Mouse (Mus musculus): ENCODE measurements at regions not wholly inside any gene's neighbourhood (a gene's known extent, or its start where the extent isn't known, plus 50 kb on each side); places are given as distances from the start of the nearest gene placed in this dataset.

GRCm38 (mm10) chr14:120669665-120670064 lies 191.4 kb downstream of the Rap2a start:
- H3K9me3 ChIP-seq (ENCODE audit: control insufficient read depth, low read length) = no peaks in the 10 kb centered on the region
- H3K4me1 ChIP-seq (ENCODE audit: control insufficient read depth in 2 of 2, insufficient read depth in 2 of 2, low read length in 2 of 2) = no peaks in the 10 kb centered on the region
- H3K9ac ChIP-seq (ENCODE audit: low read length) = no peak overlapping the region
- H3K27ac ChIP-seq (replicated peaks in 1 of 2; ENCODE audit: control insufficient read depth in 1 of 2, insufficient read depth in 1 of 2, low read depth in 2 of 2, low read length in 2 of 2) = no peak overlapping the region
- no peak overlapping the region for H3K4me3 ChIP-seq (ENCODE audit: control insufficient read depth in 1 of 2, insufficient read depth in 1 of 2, low read depth in 1 of 2, low read length in 2 of 2)
- H3K27me3 ChIP-seq (ENCODE audit: control insufficient read depth, insufficient read depth, low read length) = no peaks in the 10 kb centered on the region
- ATAC-seq (ENCODE audit: insufficient number of reproducible peaks, insufficient read depth, low FRiP score, low read depth) = no peak
- 57% methylated on average over 5 of the region's 5 CpGs for WGBS
- no peak overlapping the region for H3K4me2 ChIP-seq (ENCODE audit: low read length)
- H3K36me3 ChIP-seq (ENCODE audit: control insufficient read depth, insufficient read depth, low read length) = no peaks in the 10 kb centered on the region

GRCm38 (mm10) chr14:120675752-120676151 lies 197.5 kb downstream of the Rap2a start:
- H3K9me3 ChIP-seq (ENCODE audit: control insufficient read depth, low read length) = 0 out of 2 replicates have a peak, but pooled peaks cover 2% of the 10 kb centered on the region
- H3K27ac ChIP-seq (replicated peaks in 1 of 2; ENCODE audit: control insufficient read depth in 1 of 2, insufficient read depth in 1 of 2, low read depth in 2 of 2, low read length in 2 of 2) = no peak overlapping the region
- no peaks in the 10 kb centered on the region for H3K36me3 ChIP-seq (ENCODE audit: control insufficient read depth, insufficient read depth, low read length)
- no peak for ATAC-seq (ENCODE audit: insufficient number of reproducible peaks, insufficient read depth, low FRiP score, low read depth)
- 70% methylated on average over 2 of the region's 2 CpGs for WGBS
- peaks cover 0 to 2% of the 10 kb centered on the region in 2 experiments; a peak in 1 of 4 replicates for H3K4me1 ChIP-seq (ENCODE audit: control insufficient read depth in 2 of 2, insufficient read depth in 2 of 2, low read length in 2 of 2)
- no peaks in the 10 kb centered on the region for H3K27me3 ChIP-seq (ENCODE audit: control insufficient read depth, insufficient read depth, low read length)
- H3K4me2 ChIP-seq (ENCODE audit: low read length) = no peak overlapping the region
- no peak overlapping the region for H3K9ac ChIP-seq (ENCODE audit: low read length)
- H3K4me3 ChIP-seq (ENCODE audit: control insufficient read depth in 1 of 2, insufficient read depth in 1 of 2, low read depth in 1 of 2, low read length in 2 of 2) = no peak overlapping the region

- H3K4me1 ChIP-seq (ENCODE audit: control insufficient read depth in 2 of 2, insufficient read depth in 2 of 2, low read length in 2 of 2) = peaks cover 0 to 2% of the 10 kb centered on the region in 2 experiments; a peak in 1 of 4 replicates
- no peak overlapping the region for H3K9ac ChIP-seq (ENCODE audit: low read length)
- H3K4me2 ChIP-seq (ENCODE audit: low read length) = no peak overlapping the region
- H3K36me3 ChIP-seq (ENCODE audit: control insufficient read depth, insufficient read depth, low read length) = no peaks in the 10 kb centered on the region
- 0 out of 2 replicates have a peak, but pooled peaks cover 2% of the 10 kb centered on the region for H3K9me3 ChIP-seq (ENCODE audit: control insufficient read depth, low read length)
- WGBS = 64% methylated on average over 9 of the region's 9 CpGs
- no peak overlapping the region for H3K4me3 ChIP-seq (ENCODE audit: control insufficient read depth in 1 of 2, insufficient read depth in 1 of 2, low read depth in 1 of 2, low read length in 2 of 2)
- H3K27me3 ChIP-seq (ENCODE audit: control insufficient read depth, insufficient read depth, low read length) = no peaks in the 10 kb centered on the region
- no peak overlapping the region for H3K27ac ChIP-seq (replicated peaks in 1 of 2; ENCODE audit: control insufficient read depth in 1 of 2, insufficient read depth in 1 of 2, low read depth in 2 of 2, low read length in 2 of 2)
- no peak for ATAC-seq (ENCODE audit: insufficient number of reproducible peaks, insufficient read depth, low FRiP score, low read depth)
Observed at GRCm38 (mm10) chr14:120678533-120678932, 200.3 kb downstream of the Rap2a start.

- H3K9ac ChIP-seq (ENCODE audit: low read length) = no peak overlapping the region
- no peak for ATAC-seq (ENCODE audit: insufficient number of reproducible peaks, insufficient read depth, low FRiP score, low read depth)
- no peak overlapping the region for H3K4me2 ChIP-seq (ENCODE audit: low read length)
- H3K27me3 ChIP-seq (ENCODE audit: control insufficient read depth, insufficient read depth, low read length) = no peaks in the 10 kb centered on the region
- 69% methylated on average over 2 of the region's 2 CpGs for WGBS
- H3K4me1 ChIP-seq (ENCODE audit: control insufficient read depth in 2 of 2, insufficient read depth in 2 of 2, low read length in 2 of 2) = peaks cover 0 to 2% of the 10 kb centered on the region in 2 experiments; a peak in 1 of 4 replicates
- H3K9me3 ChIP-seq (ENCODE audit: control insufficient read depth, low read length) = 0 out of 2 replicates have a peak, but pooled peaks cover 2% of the 10 kb centered on the region
- no peaks in the 10 kb centered on the region for H3K36me3 ChIP-seq (ENCODE audit: control insufficient read depth, insufficient read depth, low read length)
- no peak overlapping the region for H3K27ac ChIP-seq (replicated peaks in 1 of 2; ENCODE audit: control insufficient read depth in 1 of 2, insufficient read depth in 1 of 2, low read depth in 2 of 2, low read length in 2 of 2)
- H3K4me3 ChIP-seq (ENCODE audit: control insufficient read depth in 1 of 2, insufficient read depth in 1 of 2, low read depth in 1 of 2, low read length in 2 of 2) = no peak overlapping the region
Observed at GRCm38 (mm10) chr14:120679072-120679471, 200.8 kb downstream of the Rap2a start.

- Histone ChIP-seq H3K4me1 (ENCODE audit: control insufficient read depth in 2 of 2, insufficient read depth in 2 of 2, low read length in 2 of 2) (peaks cover 0 to 2% of the 10 kb centered on the region in 2 experiments; a peak in 1 of 4 replicates), H3K27ac (replicated peaks in 1 of 2; ENCODE audit: control insufficient read depth in 1 of 2, insufficient read depth in 1 of 2, low read depth in 2 of 2, low read length in 2 of 2) (no peak overlapping the region), H3K36me3 (ENCODE audit: control insufficient read depth, insufficient read depth, low read length) (no peaks in the 10 kb centered on the region), H3K9me3 (ENCODE audit: control insufficient read depth, low read length) (0 out of 2 replicates have a peak, but pooled peaks cover 2% of the 10 kb centered on the region), H3K9ac (ENCODE audit: low read length) (no peak overlapping the region), H3K4me2 (ENCODE audit: low read length) (no peak overlapping the region), H3K4me3 (ENCODE audit: control insufficient read depth in 1 of 2, insufficient read depth in 1 of 2, low read depth in 1 of 2, low read length in 2 of 2) (no peak overlapping the region), H3K27me3 (ENCODE audit: control insufficient read depth, insufficient read depth, low read length) (no peaks in the 10 kb centered on the region)
- 83% methylated on average over 2 of the region's 2 CpGs for WGBS
- no peak for ATAC-seq (ENCODE audit: insufficient number of reproducible peaks, insufficient read depth, low FRiP score, low read depth)
Observed at GRCm38 (mm10) chr14:120680272-120680671, 202.0 kb downstream of the Rap2a start.

GRCm38 (mm10) chr14:120685263-120685662 lies 207.0 kb downstream of the Rap2a start:
- H3K36me3 ChIP-seq (ENCODE audit: control insufficient read depth, insufficient read depth, low read length) = no peaks in the 10 kb centered on the region
- WGBS = 58% methylated on average over 4 of the region's 4 CpGs
- no peaks in the 10 kb centered on the region for H3K4me1 ChIP-seq (ENCODE audit: control insufficient read depth in 2 of 2, insufficient read depth in 2 of 2, low read length in 2 of 2)
- H3K9me3 ChIP-seq (ENCODE audit: control insufficient read depth, low read length) = no peaks in the 10 kb centered on the region
- no peak for ATAC-seq (ENCODE audit: insufficient number of reproducible peaks, insufficient read depth, low FRiP score, low read depth)
- no peak overlapping the region for H3K4me3 ChIP-seq (ENCODE audit: control insufficient read depth in 1 of 2, insufficient read depth in 1 of 2, low read depth in 1 of 2, low read length in 2 of 2)
- no peaks in the 10 kb centered on the region for H3K27me3 ChIP-seq (ENCODE audit: control insufficient read depth, insufficient read depth, low read length)
- H3K4me2 ChIP-seq (ENCODE audit: low read length) = no peak overlapping the region
- no peak overlapping the region for H3K27ac ChIP-seq (replicated peaks in 1 of 2; ENCODE audit: control insufficient read depth in 1 of 2, insufficient read depth in 1 of 2, low read depth in 2 of 2, low read length in 2 of 2)
- no peak overlapping the region for H3K9ac ChIP-seq (ENCODE audit: low read length)

GRCm38 (mm10) chr14:120685877-120686276 lies 207.6 kb downstream of the Rap2a start:
- Histone ChIP-seq H3K9me3 (ENCODE audit: control insufficient read depth, low read length) (no peaks in the 10 kb centered on the region), H3K27ac (replicated peaks in 1 of 2; ENCODE audit: control insufficient read depth in 1 of 2, insufficient read depth in 1 of 2, low read depth in 2 of 2, low read length in 2 of 2) (no peak overlapping the region), H3K9ac (ENCODE audit: low read length) (no peak overlapping the region), H3K4me3 (ENCODE audit: control insufficient read depth in 1 of 2, insufficient read depth in 1 of 2, low read depth in 1 of 2, low read length in 2 of 2) (no peak overlapping the region), H3K27me3 (ENCODE audit: control insufficient read depth, insufficient read depth, low read length) (no peaks in the 10 kb centered on the region), H3K36me3 (ENCODE audit: control insufficient read depth, insufficient read depth, low read length) (no peaks in the 10 kb centered on the region), H3K4me1 (ENCODE audit: control insufficient read depth in 2 of 2, insufficient read depth in 2 of 2, low read length in 2 of 2) (no peaks in the 10 kb centered on the region), H3K4me2 (ENCODE audit: low read length) (no peak overlapping the region)
- 78% methylated on average over 7 of the region's 7 CpGs for WGBS
- no peak for ATAC-seq (ENCODE audit: insufficient number of reproducible peaks, insufficient read depth, low FRiP score, low read depth)

GRCm38 (mm10) chr14:120686751-120687150 lies 208.5 kb downstream of the Rap2a start:
- 63% methylated on average over 4 of the region's 4 CpGs for WGBS
- Histone ChIP-seq H3K4me2 (ENCODE audit: low read length) (no peak overlapping the region), H3K27ac (replicated peaks in 1 of 2; ENCODE audit: control insufficient read depth in 1 of 2, insufficient read depth in 1 of 2, low read depth in 2 of 2, low read length in 2 of 2) (no peak overlapping the region), H3K36me3 (ENCODE audit: control insufficient read depth, insufficient read depth, low read length) (no peaks in the 10 kb centered on the region), H3K4me3 (ENCODE audit: control insufficient read depth in 1 of 2, insufficient read depth in 1 of 2, low read depth in 1 of 2, low read length in 2 of 2) (no peak overlapping the region), H3K9me3 (ENCODE audit: control insufficient read depth, low read length) (no peaks in the 10 kb centered on the region), H3K9ac (ENCODE audit: low read length) (no peak overlapping the region), H3K27me3 (ENCODE audit: control insufficient read depth, insufficient read depth, low read length) (no peaks in the 10 kb centered on the region), H3K4me1 (ENCODE audit: control insufficient read depth in 2 of 2, insufficient read depth in 2 of 2, low read length in 2 of 2) (no peaks in the 10 kb centered on the region)
- ATAC-seq (ENCODE audit: insufficient number of reproducible peaks, insufficient read depth, low FRiP score, low read depth) = no peak
